Mouse (Mus musculus) left cerebral cortex, adult 8-10 months (tissue): ENCODE results near the gene Gm17660. TPM values are rescaled to one million over a fixed set of nuclear protein-coding genes. Genes with fewer than 3 reads are reported as not detected.

ENCODE experiments used
- DNase-seq, 2 experiments: peaks; one replicate each; pipeline ENCODE4 v3.0.0; 2022; ENCODE audit warnings: low spot score in 2 of 2
- total RNA-seq, 4 experiments: library from RNA; stranded (reverse); gene quantifications; 2 replicates each; pipeline ENCODE4 v1.2.4; 2022

Gm17660 gene
- total RNA-seq: not detected

DNA sequence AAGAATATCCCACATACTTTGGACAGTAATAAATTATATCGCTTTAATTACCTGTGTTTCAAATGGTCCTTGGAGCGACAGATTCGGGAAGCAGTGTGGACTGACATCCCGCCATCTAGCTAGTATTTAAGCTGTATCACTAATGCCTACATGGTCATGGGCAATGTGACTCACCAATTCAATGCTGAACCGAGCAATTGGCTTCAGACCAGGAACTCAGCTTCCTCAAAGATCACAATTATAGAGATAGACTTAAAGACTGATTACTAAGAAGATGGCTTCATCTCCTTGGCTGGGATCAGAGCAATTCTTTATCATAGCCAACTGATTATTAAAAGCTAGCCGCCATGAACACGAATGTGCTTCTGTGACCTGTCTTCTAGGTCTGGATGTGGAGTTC lies at the start of gene Gm17660:
Gene Gm17660 (minus strand): TSS at position 101 of the 400 bp plus-strand sequence.
- DNase-seq: no peak

DNA sequence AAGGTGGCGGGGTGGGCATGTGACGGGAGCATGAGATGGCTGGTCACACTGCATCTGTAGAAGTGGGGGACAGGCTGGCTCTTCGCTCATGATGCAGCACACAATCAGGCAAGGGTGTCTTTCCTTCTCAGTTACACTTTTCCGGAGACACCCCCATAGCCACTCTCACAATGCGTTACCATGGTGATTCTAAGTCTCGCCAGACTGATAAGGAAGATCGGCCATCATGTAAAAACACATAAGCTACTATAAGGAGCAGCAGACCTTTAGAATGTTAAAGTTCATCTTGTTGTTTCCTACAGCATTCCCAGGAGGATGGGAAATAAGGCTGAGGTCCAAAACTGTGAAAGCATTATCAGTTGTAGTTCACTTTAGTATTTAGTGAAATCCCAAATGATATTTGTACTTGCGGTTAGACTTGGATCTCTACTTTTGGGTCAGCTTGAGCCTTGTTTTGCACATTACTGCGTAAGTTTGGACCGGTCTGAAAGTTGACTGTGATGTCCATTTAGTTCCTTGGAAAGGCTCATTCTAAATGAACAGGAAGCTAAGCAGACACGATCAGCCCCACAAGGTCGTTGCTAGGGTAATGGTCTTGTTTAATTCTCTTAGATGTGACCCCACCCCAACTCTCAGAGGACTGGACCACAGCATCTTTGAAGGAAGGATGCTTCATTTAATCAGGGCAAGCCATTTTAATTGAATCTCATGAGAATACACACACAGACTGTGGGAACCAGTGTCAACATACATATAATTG lies 49.3 kb upstream of the Gm17660 start:
- DNase-seq: peak in 1 of 2 experiments; percentile 36

DNA sequence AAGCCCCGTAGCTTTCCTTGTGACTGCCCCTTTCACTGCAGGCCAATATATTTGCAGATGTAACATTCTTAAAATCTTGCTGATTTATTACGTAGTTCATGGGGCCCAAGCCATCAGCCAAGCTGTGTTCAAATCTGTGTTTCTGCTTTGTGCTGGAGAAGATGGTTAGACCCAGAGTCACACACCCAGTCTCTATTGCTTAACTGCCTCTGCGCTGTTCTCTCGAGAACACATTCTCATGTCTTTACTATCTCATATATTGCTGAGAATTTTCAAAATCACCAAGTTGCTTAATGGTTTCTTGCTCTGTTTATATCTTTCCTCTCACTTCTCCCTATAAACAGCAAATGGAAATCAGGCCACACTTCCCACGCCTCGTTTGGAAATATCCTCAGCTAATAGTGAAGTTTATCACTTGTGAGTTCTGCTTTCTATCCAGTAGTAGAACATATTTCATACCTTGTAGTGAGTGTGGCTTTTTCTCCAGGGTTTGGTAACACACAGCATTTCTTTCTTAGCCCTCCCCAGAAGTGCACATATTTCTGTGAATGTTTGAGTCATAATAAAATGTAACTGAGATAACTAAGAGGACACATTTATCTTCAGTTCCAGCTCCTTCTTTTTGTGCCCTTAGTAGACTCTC lies 46.7 kb upstream of the Gm17660 start:
- DNase-seq: no peak

DNA sequence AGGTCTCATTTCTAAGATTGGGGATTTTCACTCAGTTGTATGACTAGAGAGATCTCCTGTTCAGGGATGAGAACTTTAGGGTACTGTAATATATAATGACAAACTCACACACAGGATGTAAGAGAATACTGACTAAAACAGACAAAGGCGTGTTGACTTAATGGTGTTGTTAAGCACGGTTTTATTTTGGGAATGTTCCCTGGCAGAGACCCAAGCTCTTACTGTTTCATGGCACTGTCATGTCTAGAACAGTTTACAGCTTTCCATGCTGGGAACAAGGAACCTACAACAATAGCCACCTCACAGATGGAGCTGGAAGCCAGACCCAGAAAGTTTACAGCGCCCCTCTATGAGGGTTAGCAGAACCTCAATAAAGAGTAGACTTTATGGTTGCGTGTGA lies 38.5 kb upstream of the Gm17660 start:
- DNase-seq: no peak

DNA sequence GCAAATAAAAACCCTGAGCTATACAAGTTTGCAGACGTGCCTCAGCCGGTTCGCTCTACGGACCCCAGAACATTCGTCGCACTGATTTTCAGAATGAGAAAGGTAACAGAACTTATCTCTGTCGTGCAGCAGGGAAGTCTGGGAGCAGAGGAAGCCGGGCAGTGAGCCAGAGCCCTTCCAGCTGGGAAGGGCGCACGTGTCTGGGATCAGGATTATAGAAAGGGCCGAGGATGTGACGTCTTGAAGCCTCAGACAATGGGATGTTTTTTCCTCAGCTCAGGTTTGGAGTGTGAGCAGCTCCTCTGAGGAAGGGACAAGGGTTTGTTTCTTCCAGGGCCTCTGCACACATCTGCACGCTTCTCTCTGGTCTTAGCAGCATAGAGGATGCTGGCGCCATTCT lies 37.7 kb upstream of the Gm17660 start:
- no peak for DNase-seq

DNA sequence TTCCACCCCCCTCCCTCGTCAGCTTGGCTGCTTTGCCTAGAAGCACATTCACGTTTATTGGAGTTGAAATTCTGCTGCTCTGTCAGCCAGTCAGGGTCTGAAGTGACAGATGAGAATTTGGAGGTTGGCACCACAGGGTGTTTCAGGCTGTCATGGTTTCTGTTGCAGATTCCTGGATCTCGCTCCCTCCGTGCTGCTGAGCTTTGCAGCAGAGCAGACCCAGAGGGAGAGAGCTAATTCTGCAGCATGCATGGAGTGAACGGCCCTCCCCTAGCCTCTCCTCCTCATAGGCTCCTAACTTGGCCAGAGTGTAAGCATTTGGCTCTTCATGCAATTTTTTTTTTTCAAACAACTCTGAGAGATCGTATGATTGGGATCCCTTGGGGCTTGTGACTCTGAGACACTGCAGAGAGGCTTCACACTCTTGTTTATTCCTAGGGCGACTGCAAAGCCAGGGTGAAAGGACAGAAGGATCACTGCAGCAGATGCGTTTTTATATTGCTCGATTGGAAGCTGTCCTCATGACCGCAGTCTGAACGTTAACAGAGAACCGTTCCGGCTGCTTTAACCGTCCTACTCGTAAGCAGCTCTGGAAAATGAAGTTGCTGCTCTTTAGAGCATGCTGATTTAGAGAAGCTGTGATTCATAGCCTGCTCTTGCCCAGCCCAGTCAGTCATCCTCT lies 36.2 kb upstream of the Gm17660 start, which contains the start of gene Sparcl1:
Gene Sparcl1 (minus strand): TSS at position 243 of the 682 bp plus-strand sequence.
- peak; percentile 54 to 64 for DNase-seq

DNA sequence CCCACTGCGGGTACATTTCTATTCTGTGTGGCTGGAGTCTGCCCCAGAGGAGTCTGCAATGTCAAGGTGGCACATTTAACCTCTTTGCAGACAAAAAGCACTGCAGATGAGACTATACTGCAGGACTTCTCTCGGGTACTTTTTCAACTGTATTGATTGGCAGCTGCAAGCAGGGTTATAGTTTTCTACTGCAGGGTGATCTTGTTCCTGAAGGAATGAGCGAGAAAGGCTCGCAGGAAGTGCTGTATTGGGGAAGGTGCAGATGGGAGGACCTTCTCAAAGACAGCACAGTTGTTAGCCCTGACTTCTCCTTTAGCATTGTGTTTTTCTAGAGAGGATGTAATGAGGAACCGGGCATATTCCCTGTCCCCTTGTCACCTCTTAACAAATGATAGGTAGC lies 35.1 kb upstream of the Gm17660 start:
- no peak for DNase-seq

DNA sequence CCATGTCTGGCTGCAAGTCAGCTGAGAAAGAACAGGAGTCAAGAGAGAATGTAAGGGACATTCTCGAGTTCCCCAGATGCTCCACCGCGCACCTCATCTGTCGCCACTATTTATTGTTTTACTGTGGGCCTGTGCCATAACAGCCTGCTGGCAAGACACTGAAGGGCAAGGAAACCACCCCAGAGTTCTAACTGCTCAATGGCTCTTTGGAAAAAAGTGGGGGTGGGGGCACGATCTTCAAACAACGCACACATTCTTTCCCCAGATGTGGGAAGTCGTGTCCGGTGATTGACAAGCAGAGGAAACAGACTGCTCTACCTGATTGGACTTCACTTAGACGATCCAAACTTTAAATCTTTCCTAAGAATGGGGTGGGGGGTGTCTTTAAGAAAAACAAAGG lies 34.6 kb upstream of the Gm17660 start:
- DNase-seq: no peak

DNA sequence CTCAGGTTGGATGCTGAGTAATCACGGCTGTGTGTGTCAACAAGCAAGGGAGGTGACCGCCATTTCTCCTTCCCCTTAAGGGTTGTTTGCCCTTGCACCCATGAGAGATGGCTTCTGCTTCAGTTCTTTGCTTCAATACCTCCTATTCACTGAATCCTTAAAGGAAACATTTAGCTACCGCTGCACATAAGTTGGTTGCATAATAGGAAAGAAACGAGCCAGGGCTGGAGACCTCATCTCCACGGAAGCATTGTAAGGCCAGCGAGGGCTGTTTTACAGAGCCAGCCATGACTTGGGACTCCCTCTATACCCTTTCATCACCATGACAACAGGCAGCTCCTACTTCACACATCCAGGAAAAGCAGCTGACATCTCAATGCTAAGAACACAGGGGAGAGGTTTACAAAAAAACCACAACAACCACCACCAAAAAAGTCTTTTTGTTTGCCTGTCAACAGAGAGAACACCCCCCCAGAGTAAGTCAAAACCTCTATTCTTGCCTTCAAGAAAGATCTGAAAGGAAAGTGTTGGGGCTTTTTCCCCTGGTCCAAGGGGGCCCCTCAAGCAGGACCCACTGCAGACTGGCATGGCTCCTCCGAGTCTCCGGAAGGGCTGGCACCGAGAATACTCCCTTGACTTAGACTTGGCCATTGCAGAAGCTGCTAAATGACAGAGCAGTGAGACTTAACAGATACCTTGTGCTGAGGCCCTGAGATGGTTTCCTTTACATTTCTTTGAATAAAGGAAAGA lies 32.9 kb upstream of the Gm17660 start:
- peak; percentile 46 to 87 for DNase-seq

DNA sequence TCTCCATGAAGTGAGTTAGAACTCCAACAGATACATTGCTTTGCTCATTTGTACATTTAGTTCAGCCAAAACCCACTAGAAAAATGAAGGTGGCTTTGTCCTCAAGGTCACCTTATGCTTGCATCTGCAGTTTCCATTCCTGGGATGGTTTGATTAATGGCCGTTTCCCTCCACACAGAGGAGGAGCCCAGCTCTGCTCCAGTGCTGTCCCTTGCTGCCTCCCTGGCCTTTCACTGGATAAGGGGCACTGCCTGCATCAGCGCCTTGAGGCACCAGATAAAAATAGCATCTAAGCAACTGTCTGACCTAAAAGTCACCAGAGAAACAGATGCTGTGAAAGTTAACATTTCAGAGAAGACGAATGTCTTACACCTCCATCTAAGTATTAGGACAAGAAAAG lies 32.1 kb upstream of the Gm17660 start:
- DNase-seq: peak in 1 of 2 experiments; percentile 25

DNA sequence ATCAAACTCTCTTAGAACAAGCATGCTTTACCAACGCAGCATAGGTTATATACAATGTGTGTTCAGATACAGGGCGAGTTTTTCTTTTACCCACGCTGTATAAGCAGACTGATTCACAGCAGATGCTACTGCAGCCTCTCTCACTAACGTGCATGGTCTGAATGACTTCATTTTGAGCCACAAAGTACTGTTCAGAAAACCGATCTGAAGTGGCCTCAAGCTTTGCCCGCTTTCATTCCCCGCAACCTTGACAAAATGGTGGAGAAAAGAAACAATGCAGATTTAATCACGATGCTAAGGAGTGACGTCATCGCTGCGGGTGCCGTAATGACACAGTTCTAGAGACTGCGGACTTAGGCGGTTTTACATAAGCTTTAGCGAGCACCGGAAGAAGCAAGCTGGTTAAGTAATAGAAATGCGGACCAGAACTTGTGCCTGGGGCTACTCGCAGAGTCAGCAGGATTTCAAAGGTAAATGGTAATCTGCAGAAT lies 31.5 kb upstream of the Gm17660 start:
- peak; percentile 50 to 69 for DNase-seq

DNA sequence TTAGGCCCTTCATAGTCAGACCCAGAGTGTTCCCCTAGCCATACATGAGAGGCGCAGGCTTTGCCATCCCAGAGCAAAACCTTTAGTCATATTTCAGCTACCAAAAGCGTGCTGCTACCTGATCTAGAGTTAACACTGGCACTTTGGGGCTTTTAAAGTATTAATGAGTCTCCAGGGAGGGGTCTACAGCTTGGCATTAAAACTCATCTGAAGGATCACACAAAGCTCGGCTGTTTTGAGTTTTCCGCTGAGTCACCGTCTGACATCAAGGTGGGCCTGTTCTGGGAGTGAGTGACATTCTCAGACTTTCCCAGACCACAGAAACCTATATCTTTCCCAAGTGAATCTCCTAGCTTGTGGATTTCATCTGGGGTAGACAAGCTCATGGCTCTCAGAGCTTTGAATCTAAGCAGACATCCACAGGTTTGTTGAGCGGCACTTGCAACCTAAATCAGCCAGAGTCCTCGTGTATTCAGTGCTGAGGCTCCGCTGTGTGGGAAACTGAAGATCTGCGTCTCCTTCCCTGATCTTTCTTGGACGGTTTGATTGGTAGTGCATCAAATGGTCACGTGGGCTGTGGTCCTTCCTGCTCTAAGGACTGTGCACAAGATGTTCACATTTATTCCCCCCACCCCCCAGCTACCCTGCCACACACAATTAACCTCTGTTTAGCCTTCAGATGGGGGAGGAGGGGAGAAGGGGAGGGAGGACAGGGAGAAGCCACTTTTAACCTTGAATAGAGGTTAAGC lies 30.9 kb upstream of the Gm17660 start:
- peak in 1 of 2 experiments; percentile 39 for DNase-seq

DNA sequence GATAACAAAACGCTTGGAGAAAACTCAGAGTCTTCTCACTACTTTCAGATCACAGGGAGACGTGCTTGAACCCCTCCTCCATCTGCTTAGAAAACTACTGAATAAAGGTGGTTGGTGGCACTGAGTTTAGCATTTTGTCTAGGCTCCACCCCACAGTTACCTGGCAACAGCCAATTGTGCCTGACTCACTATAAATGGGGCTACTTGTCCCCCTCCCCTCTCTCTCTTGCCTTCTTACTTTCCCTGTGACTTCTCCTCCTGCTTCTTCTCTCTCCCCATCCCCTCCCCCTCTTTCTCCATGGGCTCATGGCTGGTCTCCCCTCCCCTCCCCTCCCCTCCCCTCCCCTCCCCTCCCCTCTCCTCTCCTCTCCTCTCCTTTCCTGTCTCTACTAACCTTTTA lies 26.7 kb upstream of the Gm17660 start:
- DNase-seq: no peak

DNA sequence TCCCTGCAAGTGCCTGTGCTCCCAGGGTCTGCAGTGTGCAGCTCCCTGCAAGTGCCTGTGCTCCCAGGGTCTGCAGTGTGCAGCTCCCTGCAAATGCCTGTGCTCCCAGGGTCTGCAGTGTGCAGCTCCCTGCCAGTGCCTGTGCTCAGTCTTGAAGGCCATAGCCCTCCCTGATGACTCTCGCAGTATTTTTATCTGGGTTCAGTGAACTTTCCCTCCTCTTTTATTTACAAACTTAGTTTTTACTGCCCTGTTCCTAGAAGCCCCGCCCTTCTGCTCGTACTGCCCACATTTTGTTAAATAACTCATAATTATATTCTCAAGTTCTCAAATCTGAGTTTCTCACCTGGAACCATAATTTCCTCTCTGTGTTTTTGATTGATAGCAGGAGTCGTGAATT lies 25.8 kb upstream of the Gm17660 start:
- DNase-seq: no peak

DNA sequence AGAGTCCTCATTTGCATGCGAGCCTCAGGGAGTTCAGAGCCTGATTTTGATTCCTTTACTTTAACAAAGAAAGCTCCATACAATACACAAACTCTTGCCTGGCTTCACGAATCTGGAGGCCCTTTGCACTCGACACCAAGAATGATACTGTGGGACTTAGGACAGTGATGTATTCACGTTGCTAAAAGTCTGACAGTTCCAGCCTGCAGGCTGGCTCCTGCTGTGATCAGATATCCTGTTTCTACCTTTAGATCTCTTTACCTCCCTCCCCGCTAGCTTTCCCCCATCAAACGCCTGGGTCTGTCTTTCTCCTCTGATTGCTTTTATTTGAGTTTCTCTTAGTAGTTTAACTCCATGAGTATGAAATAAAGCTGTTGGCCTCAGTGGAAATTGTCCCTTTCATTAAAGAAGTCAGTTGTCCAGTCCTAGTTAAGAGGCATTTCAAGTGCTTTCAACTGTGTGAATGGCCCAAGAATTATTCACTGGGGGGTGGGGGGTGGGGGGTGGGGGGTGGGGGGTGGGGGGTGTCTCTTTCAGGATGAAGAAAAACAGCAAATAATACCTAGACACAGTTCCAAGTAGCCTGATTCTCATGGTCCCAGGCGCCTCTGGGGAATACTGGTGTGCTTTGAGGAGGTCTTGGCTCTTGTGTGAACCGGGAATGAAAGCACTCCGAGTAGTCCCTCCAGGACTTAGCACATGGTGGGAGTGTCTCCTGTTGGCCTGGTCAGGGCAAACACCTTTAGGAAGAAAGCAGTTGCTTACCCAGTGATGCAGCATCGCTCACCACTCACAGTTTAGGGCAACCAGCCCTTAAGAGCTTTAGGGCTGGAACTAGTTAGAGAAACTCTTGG lies 24.5 kb upstream of the Gm17660 start:
- DNase-seq: peak in 1 of 2 experiments; percentile 43

DNA sequence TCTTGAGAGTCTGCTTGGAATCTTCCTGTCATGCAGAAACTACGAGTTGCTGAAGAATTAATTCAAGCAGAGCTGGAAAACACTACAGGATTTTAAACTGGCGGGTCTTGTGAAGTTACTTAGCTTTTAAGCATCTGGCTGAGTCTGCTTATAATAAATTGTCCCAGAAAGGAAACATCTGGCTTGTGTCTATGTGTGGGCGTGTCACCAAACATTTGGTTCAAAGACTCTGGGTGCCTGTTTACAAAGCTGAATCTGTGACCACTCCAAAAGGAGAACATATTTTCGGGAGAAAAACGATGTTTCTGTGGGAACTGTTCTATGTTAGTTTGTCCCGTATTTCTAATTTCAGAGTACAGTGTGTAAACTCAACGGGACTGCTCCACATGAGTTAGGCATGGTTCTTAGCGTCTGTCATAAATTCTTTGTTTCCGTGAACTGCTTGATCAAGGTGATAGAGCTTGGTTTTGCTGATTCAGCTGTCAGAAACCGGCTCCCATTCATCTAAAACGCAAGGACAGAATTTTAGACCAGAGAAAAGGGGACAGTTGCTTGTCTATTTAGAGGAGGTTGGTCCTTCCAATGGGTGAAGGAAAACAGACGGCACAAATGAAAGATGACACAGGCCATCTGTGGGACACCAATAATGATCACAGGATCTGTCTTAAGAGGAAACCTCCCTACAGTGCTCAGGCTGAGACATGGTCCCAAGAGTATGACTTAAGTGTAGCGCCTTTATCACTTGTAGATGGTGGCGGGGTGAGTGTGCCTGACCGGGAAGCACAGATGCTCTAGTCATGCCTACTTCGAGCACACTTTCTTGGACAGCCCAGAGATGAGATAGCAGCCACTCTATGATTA lies 18.9 kb upstream of the Gm17660 start:
- DNase-seq: no peak

DNA sequence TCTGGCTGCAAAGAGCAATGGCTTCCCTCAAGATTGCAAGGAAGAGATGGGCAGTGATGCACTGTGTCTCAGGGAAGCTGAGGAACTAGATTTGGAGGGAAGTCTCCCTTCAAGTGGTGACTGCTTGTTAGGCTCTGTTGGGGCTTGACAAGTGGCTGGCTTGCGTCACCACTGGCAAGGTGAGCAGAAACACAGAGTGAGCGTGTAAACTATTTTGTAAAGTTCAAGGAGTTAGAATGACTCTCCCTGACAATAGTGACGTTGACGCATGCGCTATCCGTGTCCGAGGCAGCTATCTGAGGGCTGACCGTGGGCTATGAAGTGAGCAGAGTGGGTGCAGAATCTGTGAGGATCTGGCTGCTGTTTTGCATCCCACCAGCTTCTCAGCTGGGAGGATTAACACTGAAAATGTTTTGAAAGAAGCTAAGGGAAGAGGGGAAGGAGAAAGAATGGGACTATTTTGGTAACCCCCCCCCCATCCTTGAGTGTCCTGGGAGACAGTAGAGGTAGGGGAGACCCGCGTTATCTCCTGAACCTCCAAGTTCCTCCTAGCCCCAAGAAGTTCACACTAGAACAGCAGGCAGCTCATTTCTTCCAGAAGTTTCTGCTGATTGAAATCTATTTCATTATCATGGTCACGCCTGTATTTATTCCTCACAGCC lies 18.1 kb upstream of the Gm17660 start:
- no peak for DNase-seq

DNA sequence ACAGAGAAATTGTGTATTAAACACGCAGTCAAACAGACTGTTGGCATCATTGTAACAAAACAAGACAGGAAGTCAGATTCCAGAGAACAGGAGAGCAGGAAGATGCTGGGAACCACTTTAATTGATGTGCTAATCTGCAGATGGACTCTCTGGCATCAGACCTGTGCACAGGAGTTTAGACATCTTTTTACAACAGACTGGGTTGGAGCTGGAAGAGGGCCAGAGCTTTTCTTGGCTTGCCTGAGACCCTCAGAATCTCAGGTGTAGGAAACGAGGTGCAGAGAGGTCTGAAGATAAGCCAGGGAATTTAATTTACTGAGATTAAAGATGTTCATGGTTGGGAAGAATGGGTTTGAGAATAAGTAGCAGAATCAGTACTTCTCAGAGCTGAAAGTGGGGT lies 12.3 kb upstream of the Gm17660 start:
- no peak for DNase-seq
